Mouse (Mus musculus) 416B (cell line): ENCODE data around the gene Kptn.

ENCODE experiments used
- DNase-seq: peaks from one replicate; pipeline ENCODE4 v3.0.0; 2011; ENCODE audit warnings: low read depth

The Kptn gene

DNA sequence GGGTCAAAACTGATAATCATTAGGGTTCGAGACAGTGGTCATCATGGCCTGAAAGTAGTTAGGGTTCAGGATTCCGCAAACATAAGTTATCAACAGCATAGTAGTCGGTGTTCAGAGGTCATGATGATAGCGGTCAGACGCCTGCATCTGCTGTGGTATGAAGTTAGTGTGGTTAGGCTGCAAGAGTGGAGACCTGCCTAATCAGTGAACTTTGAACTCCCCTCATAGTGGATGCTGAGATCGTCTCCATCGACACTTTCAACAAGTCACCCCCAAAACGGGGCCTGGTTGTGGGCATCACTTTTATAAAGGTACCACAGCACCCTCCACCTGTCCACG, 536 bp downstream of the Kptn start:
- DNase-seq: no peak

DNA sequence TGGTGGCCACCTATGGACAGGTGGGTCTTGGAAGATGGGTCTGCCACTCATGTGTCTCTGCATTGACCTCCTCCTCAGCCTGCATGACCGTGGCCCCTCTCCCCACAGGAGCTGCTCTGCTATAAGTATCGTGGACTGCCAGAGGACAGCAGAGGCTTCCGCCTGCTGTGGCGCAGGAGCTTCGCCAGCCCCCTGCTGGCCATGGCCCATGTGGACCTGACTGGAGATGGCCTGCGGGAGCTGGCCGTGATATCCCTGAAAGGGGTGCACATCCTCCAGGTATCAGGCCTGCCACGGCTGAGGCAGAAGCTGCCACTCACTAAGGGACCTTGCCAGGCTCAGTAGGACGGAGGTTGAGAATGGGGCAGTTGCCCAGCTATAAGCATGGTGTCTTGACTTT, 6.1 kb downstream of the Kptn start:
- DNase-seq: no peak

DNA sequence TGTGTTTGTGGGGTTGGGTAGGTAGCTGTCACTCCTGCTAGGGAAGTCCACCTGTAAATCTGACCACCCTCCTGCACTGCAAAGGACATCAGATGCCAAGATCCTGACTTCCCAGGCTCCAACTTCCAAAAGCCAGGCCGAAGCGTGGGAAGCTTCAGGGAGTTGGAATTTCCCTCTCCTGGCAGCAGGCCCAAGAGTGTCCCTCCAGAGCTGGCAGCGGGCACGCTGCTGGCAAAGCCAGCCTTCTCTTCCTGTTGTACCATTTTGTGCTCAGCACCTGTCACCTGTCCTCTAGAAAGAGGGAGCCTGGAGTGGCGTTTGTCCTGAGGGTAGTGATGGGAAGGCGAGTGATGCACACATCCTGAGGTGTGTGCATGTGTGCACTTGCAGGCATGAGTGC, 8.6 kb downstream of the Kptn start:
- DNase-seq: no peak

DNA sequence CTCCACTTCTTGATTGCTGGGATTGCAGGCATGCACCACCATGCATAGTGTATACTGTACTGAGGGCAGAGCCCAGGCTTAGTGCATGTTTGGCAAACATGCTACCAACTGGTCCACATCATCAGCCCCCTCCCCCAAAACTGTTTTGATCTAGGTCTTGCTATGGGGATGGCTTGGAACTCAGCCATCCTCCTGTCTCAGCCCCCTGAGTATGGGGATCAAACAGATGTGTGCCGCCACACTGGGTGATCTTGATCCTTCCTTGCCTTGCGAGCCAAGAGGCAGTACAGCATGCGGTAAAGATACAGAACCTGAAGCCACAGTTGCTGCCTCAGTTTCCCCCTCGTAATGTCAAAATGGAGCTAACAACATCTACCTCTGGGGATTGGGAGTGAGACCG, 9.2 kb downstream of the Kptn start:
- no peak for DNase-seq

DNA sequence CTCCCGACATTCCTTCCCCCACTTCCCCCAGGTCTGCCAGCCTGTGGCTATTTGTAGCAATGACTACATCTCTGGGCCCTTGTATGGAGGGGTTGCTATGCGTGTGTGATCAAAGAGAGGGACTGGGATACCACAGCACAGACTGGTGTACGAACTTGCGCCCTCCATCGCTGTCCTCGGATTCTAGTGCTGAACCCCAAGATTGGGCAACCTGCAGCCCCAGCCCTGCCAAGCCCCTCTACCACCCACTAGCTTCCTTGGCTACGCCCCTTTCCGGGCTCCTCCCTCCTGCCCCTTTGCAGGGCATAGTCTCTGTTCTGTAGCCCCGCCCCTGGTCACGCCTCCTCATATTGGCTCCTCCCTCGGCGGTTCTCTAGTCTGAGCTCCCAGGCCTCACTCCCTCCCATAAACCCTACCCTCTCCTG, 9.7 kb downstream of the Kptn start, which contains the start of gene Slc8a2:
Gene Slc8a2 (plus strand): TSS at position 406 of the 425 bp plus-strand sequence.
- DNase-seq: peak; percentile 32

DNA sequence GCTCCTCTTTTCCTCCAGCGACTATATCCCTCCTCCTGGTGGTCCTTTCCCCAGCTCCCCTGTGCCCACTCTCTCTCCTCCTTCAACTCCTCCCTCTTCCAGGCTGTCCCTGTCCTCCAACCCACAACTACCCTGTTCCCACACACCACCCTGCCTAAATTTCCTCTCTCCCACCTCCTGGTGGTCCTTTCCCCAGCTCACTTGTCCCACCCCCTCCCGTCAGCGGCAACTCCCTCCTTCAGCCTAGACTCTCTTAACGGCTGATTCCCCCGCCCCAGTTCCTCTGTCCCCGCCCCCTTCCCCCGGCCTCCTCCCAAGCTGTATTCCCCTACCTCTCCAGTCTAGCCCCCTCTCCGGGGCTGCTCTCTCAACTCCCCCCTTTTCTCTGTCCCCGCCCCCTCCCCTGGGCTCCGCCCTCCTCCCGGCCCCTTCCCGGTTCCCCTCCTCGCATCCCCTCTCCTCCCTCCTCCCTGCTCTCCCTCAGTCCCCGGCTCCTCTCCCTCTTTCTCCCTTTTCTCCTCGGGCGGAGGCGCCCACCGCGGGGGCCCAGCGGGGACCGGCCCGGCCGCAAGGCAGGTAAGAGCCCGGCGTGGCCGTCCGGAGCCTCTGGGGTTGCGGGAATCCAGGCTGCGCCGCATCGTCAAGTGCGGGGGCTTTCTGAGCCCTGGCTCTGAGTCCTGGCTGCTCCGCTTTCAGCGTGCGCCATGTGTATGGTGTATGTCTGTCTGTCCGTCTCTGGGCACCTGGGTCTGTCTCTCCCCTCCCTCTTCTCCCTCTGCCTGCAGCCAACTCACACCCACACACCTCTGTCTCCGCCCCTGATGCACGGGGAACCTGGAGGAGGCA, 10.4 kb downstream of the Kptn start:
- no peak for DNase-seq

DNA sequence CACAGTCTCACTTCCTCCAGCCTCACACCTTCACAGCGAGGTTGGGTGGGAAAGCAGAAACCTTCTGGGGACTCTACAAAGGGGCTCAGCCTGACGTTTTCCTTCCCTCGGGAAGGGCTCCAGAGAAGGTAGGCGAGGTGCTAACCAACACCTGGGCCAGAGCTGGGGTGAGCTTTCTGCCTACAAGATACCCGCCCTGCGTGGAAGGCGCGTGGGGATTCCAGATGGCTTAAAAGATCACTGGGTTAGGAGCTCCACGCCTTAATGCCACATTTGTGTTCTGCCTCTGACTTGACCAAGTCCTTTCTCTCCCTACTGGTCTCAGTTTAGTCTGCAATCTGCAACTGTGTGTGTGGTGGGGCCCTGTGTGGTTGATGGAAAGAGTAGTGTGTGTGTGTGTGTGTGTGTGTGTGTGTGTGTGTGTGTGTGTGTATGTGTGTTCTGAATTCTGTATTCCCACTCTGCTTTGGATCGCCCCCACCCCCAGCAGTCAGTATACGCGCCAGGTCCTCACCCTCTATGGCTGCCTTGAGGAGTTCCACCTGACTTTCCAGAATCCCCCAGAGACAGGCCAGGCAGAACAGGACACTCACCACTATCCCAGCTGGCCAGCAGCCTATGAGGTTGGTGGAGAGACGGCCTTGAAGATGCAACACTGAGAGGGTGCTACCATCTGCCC, 11.4 kb downstream of the Kptn start:
- no peak for DNase-seq

DNA sequence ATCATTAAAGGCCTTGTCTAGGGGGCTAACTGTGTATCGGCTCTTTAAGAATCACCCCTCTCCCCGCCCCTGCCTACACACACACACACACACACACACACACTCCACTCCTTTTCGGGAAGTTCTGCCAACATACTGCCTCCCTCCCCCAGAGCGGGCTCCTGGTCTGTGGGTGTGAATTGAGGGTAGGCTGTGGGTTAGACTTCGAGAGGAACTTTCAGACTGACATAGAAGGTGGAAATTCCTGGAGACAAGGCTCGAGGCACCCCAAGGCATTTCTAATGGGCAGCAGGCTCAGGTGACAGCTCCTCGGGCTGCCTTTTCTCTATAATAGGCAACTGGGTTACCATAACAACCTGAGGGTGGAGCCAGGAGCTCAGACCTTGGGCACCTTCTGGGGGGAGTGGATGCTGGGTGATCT, 12.5 kb downstream of the Kptn start:
- DNase-seq: no peak

DNA sequence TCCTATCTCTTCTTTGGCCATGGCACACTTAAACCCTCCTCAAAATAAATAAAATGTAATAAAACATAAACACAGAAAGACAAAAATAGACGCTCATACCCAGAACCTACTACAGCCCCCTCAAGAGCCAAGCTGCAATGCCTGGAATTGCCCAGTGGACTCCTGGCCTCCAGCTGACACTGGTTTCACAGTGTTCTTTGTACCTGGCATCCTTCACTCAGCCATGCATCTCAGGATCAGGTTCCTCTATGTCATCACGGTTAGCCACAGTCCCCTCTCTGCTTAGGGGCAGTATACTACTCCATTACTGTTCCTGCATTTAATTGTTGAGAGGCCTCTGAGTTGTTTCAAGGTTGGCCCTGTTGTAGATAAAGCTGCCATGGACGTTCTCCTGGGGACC, 13.2 kb downstream of the Kptn start:
- DNase-seq: no peak

DNA sequence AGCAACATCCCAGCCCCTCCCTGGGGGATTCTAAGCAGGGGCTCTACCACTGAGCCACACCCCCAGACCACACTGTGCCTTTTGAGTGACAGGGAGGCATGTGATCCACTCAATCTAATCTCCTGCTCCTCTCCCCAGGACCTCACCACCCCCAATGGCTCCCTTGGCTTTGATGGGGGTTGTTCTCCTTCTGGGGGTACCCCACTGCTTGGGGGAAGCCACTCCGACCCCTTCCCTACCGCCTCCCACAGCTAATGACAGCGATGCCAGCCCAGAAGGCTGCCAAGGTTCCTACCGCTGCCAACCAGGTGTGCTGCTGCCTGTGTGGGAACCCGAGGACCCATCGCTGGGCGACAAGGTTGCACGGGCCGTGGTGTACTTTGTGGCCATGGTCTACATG, 14.0 kb downstream of the Kptn start:
- DNase-seq: no peak

DNA sequence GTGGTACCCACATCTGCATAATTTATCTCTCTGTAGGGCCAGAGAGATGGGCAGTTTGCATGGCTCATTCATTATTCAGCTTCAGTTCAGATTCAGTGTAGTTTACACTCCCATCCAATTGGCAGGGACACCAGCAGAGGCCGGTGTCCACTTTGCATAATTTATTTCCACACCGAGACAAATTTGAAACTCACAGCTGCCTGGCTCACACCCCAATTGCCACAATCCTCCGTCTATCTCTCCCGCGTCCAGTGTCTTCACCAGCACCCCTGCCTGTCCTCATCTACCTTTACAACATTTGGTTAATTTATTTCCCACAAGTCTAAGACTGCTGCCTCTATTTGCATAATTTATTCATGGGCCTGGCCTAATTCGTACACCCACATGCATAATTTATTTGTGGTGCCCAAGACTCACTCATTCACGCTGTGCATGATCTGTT, 15.3 kb downstream of the Kptn start:
- no peak for DNase-seq

DNA sequence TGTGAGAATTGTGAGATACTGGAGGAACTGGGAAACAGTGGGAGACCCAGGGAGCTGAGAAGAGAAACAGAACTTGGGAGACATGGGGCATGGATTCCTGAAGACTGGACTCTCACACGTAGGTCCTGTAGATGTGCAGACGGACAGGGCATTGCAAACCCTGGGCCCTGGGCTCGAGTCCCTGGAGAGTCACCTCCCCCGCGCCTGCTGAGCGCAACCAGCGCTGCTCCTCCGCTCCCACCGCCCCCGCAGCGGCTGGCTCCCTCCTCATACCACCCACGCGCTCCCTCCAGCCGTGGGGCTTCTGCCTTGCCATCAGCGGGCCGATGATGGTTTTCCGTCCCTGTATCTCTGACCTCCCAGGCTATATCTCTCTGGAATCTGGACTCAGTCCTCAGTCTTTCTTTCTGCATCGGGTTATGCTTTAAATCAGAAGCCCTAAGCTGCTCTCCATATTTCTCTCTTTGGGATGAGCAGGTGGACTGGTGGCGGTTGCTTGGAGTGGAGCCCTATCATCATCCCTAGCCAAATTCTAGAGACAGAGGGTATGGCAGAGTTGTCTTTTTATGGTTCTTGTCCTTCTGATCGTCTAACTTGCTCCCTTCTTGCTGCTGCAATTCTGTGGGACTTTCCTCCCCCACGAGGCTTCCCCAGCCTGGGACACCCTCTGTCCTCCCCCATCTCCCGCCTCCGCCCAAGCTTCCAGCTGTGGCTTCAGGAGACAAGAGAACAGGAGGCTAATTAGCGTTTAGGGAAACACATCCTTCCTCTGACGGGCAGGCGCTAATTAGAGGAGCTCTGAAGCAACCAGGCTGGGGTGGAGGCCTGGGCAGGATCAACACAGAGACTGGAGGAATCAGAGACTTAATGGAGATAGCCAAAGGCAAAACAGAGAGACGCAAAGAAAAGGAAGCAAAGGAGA, 27.1 kb downstream of the Kptn start:
- DNase-seq: no peak

DNA sequence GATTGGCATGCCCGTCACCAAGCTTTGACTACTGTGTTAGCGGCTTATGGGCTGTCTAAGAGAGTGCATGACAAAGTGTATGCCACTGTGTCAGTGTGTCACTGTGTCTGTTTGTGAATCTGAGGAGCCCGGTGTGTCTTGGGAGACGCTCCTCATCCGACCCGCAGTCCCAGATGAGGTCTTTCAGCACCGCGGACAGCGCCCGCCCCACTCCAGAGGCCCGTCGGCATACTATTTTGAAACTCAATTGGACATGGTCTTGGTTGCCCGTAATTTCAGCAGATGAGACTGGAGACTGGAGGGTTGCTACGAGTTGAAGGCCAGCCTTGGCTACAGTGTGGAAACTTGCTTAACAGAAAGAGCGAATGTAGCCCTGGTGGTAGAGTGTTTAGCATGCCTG, 27.9 kb downstream of the Kptn start:
- peak; percentile 33 for DNase-seq

DNA sequence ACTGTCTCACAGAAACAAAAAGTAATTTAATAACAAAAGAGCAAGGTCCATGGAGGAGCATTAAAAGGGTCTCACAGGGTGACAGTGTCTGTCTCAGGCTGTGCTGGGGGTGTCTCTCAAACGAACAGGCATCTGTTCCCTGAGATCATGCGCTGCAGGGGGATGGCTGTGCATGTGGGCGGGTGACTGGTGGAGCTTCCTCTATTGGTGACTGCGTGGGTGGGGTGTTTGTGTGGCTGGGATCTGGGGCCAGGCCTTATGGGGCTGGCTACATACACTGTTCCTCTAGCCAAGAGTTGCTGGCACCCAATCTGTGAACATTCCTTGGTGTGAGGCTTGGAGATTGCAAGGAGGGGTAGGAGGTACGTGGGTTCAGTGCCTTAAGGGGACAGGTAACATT, 29.5 kb downstream of the Kptn start:
- DNase-seq: no peak

DNA sequence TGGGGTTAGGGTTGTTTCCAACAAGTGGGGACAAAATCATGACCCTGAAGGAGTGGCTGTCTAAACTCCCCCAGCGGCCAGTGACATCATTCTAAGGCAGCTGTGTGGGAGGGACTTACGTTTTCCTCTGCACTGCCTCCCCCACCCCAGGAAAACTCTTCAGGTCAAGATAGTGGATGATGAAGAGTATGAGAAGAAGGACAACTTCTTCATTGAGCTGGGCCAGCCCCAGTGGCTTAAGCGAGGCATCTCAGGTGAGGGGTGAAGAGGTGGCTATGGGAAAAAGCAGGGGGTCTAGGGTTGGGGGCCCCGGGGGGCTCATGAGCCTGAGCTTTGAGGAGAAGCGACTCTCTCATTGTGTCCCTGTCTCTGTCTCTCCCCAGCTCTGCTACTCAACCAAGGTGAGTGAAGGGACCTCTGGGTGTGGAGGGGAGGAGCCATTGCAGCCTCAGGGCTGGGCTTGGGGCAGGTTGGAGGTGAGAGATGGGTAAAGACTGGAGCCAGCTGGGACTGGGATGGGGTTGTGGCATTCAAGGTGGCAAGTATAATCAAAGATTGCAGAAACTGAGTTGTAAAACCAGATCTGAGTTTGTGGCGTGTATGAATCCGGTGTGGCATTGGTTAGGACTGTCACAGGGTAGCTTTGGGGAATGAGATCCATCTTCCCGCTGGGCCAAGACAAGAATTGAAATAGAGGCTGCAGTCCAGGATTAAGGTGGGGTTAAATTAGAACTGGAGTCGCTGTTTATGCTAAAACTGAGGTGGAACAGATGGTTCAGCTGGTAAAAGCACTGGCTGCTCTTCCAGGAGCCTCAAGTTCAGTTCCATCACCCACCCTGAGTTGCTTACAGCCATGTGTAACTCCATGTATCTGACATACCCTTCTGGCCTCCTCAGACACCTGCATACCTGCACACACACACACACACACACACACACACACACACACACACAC, 30.8 kb downstream of the Kptn start:
- no peak for DNase-seq

DNA sequence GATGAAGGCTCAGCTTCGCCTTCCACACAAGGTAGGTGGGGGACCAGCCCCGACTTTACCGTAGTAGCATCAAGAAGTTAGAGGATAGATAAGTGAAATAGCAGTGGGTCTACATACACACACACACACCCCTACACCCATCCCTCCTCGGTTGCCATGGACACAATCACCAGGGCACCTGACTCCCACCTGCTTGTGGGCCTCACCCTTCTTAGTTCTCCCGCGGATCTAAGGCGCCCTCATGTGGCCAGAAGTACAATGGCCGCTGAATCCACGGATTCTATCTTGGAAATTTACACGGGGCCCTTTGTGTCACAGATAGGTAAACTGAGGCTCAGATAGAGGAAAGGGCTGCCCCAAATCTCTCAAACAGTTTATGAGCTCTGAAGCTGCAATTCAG, 33.8 kb downstream of the Kptn start:
- DNase-seq: peak; percentile 61

DNA sequence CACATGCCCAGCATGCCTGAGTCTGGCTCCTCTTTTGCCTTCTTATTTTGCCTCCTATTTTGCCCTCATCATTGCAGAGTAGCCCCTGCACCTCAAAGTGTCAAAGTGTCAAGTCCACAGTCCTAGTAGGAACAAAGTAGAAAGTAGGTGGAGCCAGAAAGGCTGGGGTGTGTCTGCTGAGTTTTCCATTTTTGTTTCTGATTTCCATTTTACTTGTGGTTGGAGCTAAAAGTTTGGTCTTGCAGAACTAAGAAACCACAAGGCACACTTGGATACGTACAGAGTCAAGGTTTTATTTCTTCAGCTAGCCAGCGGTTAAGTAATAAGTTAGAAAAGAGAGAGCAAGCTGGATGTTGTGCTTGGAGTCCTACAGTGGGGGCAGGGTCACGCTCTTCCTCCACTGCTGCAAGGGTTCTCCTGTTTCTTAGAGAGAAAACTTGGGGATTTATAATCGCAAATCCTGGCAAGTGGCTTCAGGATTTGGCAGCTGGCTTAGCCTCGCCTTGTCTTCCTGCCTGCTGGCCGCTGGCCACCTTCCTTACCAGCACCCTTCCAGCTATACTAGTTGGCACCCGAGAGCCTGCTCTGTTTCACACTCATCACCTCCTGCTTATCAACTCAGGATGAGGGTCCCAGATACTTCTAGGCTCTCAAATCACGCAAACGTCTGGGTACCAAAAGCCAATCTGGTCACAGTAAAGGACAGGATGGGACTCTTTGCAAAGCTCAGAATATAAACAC, 35.6 kb downstream of the Kptn start:
- DNase-seq: no peak

DNA sequence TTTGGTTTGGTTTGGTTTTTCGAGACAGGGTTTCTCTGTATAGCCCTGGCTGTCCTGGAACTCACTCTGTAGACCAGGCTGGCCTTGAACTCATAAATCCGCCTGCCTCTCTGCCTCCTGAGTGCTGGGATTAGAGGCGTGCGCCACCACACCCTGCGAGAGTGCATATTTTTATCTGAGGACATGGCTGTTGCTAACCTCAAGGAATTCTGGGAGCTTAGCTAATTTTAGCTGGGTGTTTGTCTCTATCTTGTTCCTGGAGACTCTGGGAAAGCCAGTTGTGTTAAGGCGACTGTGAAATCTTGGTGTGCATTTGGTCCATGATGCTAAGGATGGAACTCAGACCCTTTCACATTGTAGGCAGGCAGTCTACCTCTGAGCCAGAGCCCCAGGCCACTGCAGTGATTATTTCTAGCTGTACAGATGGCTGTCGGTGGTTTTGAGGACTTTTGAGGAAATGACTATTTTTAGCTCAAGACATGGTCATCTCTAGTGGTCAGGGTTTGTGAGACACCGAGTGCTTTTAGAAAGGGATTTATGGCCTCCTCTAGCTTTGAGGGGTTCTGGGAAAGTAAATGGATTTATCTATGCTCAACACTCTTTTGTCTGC, 36.5 kb downstream of the Kptn start:
- no peak for DNase-seq

DNA sequence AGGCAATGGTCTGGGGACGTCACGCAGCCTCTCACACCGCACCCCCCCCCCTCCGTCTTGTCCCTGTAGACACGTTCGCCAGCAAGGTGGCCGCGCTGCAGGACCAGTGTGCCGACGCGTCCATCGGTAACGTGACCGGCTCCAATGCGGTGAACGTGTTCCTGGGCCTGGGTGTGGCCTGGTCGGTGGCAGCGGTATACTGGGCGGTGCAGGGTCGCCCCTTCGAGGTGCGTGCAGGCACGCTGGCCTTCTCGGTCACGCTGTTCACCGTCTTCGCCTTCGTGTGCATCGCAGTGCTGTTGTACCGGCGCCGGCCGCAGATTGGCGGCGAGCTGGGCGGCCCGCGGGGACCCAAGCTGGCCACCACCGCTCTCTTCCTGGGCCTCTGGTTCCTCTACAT, 39.0 kb downstream of the Kptn start:
- DNase-seq: no peak

DNA sequence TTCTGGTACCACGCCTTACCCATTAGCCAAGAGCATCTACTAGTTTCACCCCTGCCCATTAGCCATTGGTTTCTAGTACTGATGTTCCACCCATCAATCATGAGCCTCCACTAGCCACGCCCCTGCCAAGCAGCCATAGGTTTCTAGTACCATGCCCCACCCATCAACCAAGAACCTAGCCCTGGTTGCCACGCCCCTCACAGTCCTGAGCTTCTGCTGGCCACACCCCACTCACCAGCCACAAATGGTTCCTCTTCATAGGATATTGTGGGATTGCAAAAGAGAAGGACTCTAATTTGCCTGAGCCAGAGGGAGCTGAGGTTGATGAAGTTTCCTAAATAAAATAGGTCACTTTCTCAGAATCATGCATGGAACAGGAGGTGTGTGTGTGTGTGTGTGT, 41.0 kb downstream of the Kptn start:
- DNase-seq: peak; percentile 71
